Mouse (Mus musculus) gonadal fat pad, adult 2 months (tissue): ENCODE data around the gene Slc22a15. TPM values are rescaled to one million over a fixed set of nuclear protein-coding genes. Genes with fewer than 3 reads are reported as not detected.

ENCODE experiments used
- DNase-seq: peaks from one replicate; pipeline ENCODE4 v3.0.0-alpha.2; 2012; ENCODE audit warnings: low read depth
- polyA plus RNA-seq: library from polyadenylated mRNA; depleted of rRNA; stranded (reverse); fragments of >200 nt; gene quantifications from 2 replicates; pipeline ENCODE4 v1.2.3, GENCODE M21; 2012

Slc22a15 gene
- polyA plus RNA-seq, 1 experiment, result 2.7 TPM

DNA sequence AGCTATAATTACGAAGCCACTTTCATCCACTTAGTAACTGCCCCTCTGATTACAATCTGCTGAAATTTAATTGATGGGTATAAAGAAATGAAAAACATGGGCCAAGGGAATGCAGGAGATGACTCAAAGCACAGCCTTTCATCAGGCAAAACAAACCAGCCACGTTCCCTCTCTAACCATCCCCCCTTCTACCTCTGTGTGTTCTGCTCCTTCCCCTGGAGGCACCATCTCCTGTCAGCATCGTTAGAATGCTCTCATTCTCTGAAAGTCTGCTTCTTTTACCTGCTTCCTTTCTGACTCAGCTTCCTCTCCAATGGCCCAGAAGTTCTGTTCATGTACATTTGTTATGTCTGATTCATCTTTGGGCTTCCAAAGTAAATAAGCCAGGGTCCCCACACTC lies 6.6 kb downstream of the Slc22a15 start:
- no peak for DNase-seq

DNA sequence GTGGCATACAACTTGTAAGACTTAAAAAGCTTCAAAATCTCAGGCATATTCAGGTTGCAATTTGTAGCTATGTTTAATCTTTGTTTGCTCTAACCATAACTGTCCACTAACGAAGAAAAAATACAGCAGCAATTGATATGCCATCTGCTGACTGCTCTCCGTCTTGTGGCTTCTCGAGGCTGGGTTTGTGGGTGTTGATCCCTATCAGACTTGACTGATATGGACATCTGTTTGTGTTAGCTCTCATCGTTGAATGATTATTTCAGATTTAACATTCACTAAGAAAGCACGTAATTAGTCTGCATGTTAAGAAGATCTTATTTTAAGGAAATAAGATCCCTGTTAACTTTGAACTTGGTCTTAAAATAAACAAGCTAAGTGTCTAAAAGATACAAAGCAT lies 7.7 kb downstream of the Slc22a15 start:
- DNase-seq, result no peak

DNA sequence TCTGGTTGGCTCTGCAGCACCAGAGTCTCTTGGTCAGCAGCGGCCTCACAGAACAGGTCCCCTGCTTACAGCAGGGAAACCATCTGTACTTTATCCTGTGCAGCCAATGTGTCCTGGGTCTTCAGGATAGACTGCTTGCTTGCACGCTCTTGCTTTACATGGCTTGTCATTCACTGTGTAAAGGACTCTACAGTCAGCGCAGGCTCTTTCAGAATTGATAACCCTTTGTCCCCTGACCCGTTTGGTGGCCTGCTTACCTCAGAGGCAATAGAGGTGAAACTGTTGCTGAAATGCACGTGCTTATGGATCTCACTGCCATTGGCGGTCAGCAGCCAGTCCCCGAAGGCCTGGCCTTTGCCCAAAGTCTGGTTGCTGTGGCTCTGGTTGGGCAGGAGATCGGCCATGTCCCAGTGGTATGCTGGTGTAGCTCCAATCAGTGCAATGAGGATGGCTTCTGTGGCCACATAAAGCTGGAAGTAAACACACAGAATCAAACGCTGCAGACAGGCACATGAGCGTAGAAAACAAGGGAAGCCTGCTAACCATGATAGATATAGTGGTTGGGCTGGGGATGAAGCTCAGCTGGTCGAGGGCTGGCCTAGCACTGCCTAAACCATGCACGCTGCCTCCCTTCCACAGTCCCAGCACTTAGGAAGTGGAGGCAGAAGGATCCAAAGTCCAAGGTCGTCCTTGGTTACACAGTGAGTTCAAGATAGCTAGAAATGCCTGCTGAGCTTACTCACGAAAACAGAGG lies 9.0 kb downstream of the Slc22a15 start:
- no peak for DNase-seq

DNA sequence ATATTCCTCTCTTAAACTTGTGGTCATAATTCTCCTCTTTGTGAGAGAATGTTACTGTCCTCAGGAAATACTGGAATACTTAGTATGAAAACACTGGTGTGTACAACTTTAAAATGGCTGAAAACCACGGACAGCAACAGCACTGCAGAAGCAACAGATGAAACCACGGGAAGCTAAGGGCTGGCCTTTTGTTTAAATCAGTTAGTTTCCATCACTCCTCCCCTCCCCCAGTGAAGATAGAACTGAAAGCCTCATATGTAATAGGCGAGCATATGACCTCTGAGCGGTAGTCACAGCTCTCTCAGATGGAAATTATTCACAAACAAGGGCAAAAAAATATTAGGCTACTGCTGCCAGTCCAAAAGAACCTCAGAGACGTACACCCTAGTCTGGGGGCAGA lies 10.0 kb downstream of the Slc22a15 start:
- no peak for DNase-seq

DNA sequence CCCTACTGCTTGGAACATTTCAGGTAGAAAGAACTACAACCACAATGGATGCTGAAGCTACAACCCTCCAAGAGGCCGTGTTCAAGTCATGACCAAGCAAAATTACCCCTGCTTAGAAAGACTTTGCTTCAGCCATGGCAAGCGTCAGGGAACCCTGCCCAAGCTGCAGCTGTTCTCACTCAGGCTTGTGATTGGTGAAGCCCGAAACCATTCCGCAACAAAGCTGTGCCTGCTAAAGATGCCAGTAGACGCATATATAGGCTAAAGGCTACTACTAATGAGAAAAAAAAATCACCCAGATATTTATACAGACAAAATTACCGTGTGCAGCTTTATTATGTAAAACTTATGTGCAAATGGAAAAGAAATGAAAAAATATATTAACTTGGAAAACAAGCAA lies 12.2 kb downstream of the Slc22a15 start:
- no peak for DNase-seq

DNA sequence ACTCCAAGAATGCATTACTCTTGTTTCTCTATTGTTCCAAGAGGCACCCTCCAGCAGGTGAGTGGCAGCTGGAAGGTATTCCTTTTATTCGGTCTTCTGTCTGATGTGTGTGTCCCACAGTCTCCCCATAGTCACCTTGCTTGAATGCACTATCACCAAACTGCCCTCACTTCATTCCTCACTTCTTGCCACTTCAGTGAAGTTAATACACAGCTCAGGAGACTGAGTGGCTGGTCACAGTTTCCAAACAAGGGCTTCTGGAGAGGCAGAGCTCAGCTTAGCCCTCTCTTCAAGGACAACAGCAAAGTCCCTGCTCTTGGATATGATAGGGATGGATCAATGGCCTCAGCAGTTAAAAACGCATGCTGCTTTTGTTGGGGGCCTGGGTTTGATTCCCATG lies 17.2 kb downstream of the Slc22a15 start:
- DNase-seq, result no peak

DNA sequence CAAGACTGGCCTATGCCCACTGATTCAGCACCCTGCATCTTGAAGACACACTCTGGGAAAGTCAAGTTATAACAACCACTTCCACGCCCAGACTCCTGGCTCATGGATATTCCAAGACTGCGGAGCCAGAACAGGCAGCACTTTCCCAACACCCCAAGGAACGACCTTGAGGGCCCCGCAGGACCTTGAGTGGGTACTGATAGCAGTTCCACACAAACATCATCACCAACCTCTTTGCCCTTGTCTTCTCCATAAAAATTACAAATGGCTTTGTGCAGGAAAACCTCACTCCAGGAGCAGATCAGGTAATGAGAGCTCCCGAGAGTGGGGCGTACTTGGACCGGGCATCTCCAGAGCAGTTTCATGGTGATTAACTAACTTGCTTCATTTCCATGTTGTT lies 19.5 kb downstream of the Slc22a15 start:
- DNase-seq, result no peak

DNA sequence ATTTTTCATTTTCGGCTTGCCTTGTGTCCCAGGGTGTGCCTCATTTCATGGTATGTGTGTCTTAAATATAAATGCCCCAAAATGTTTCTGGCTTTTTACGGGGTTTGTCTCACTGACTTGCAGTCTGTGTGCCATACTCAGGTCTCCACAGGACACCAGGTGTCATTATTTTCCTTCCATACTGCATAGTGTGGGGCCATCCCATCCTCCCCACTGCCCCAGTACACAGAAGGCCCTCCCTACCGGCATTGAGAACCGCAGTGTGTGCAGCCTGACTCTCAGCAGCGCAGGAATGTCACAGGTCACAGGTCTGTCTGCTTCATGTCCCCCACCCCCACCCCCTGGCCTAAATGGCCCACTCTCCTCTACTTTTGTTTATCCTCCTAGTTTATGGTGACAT lies 21.2 kb downstream of the Slc22a15 start:
- no peak for DNase-seq

DNA sequence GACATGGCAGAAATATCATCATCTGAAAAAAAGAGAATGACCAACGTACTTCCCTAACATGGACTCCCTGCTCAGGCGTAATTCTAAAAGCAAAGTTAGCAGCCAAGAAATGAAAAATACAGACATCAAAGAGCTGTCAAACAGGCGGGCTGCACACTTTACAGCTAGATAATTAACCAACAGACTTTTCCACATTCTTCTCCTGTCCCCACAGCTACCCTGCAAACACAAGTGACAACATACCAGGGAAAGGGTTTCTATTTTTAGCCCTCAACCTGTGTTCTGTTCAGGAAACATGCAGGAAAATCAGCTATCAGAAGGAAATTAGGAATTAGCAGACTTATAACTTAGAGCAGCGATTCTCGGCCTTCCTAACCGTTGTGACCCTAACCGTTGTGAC lies 21.9 kb downstream of the Slc22a15 start:
- DNase-seq, result no peak

DNA sequence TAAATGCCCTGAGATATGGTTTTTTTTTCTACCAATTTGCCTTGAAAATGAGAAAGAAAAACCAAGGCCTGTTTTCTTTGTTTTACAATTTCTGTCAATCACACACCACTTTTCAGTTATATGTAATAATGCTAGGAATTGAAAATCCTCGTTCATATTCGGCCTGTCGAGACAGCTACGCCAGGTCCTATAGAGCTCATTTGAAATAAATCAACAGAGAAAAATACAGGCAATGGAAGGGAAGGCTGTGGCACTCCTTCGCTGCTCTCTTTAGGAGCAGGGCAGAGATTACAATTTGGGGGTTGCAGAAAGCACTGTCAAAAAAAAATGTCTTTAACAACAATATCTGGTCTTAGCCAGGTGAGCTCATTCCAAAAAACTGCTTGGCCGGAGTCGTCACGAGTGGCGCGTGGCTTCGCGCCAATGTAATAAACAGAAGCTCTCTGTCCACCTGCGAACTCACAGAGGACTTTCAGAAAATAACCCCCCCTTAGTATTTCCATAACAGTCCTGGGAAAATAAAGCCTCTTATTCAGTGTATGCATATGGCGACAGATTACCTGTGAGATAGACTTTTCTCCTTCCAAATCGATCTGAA lies 26.8 kb downstream of the Slc22a15 start:
- DNase-seq, result no peak

DNA sequence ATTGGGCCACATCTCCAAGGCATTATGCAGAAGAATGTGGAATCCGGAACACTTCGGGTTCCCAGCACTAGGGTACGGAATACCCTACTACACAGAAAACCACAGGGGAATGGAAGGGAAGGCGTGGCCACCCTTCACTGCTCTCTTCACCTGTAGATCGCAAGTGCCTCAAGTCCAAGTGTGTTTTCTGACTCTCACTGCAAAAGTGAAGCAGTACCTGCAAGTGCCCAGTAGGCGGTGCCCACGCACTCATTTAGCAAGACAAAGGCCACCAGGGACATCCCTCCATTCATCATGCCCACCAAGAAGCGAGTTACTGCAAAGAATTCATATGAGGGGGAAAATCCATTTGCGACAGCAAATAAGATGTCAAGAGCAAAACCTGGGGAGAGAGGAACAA lies 27.4 kb downstream of the Slc22a15 start:
- DNase-seq, result no peak

DNA sequence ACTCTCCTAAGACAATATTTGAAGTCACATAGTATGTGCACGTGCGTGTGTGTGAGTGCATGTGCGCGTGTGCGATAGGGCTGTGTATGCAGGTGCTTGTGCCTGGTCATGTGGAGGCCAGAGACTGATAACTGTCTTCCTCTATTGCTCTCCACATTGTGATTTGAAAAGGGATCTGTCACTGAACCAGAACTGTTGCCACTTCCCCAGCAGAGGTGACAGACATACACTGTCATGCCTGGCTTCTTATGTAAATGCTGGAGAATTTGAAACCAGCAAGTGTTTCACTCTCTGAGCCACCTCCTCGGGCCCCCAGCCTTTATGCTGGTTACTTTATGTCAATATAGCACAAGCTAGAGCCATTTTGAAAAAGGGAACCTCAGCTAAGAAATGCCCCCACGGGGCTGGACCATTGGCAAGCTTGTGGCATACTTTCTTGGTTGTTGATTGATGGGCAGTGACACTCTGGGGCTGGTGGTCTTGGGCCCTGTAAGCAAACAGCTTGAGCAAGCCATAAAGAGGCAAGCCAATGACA lies 28.8 kb downstream of the Slc22a15 start:
- DNase-seq, result no peak

DNA sequence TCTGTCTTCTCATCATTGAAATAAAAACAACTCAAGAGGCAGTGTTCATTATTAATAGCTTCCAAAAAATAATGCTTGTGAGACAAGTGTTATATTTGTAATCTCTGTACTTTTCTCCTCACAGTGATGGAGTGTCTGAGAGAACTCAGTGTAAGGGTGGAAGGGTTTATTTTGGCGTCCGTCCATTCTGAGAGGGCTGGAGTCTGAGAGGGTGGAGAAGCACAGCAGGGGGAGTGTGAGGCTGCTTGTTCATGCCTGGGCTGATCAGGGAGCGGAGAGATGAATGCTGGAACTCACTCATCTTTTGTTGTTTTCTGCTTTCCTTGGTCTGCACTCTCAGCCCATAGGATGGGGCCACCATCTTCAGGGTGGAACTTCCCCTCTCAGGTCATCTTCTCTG lies 38.7 kb downstream of the Slc22a15 start:
- no peak for DNase-seq

DNA sequence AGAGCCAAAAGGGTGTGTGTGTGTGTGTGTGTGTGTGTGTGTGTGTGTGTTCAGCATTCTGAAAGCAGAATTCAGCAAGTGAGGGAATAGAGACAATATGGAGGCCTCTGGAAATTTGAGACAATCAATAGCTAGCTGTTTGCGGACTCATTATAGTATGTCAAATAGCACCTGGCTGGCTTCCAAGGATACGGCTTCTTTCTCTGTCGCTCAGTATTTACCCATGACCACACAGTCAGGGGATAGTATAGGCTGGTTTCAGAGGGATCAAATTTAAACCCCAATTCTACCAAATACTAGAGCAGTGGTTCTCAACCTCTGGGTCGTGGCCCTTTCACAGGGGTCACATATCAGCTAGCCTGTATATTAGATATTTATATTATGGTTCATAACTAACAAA lies 39.2 kb downstream of the Slc22a15 start:
- no peak for DNase-seq

DNA sequence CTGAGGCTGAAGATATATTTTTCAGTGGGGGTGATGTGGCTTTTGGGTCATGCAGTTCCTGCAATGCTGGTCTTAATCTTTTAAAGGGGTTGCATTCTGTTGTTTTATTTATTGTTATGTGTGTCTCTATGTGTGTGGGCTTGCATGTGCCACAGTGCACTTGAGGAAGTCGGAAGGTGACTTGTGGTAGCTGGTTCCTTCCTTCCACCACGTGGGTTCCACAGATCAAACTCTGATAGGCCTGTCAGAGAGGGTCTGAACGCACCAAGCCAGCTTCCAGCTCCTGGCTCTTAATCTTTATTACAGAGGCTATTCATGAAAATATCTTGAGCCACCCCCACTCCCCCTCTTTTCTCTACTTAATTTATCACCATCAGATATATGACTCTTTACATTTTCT lies 40.4 kb downstream of the Slc22a15 start:
- no peak for DNase-seq

DNA sequence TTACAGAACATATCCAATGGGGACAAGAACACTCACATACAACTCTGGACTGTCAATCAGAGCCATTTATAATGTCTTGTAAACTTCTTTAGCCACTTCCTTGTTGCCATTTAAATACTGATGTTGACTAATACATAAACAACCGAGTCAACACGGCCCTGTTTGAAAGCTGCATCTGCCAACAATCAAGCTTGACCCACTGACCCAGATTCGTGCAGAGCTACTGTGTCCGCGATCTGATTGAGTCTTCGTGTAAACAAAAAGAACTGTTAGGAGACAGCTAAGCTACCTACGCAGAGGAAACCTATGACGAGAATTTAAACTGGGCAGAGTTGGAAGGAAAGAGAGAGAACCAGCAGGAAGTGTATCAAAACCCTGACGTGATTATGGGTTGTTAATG lies 42.5 kb downstream of the Slc22a15 start:
- no peak for DNase-seq

DNA sequence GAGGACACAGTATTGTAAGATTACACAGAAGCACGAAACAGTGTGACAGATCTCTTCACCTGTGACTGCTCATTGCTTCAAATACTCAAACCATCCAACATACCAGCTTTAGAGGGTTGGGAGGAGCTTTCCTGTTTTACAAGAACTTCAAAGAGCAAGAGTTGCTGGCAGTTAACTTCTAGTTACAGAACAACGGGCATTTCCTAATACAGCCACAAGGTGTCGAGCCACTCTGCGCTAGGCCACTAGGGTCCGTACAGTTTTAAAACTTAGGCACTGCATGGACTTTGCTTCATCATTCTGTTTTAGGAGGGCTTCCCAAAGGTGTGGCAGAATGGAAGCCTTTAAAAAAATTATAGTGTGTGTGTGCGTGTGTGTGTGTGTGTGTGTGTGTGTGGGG lies 43.4 kb downstream of the Slc22a15 start:
- DNase-seq, result no peak

DNA sequence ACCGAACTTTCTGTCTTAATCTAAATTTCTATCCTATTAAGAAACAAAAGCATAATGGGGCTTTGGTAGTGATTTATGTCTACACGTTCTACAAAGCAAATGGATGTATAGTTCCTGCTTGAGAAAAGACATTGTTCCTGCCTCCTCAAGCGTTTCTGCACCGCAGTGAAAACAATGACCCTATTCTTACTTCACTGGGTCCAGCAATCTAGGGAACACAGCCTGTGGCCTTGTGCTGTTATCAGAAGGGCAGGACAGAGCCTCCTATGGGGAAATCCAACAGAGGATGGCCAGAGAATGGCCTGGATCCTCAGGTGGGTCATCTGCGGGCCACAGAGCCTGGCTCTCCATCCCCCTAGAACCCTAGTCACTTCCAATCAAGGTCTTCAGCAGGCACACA lies 46.1 kb downstream of the Slc22a15 start:
- no peak for DNase-seq

DNA sequence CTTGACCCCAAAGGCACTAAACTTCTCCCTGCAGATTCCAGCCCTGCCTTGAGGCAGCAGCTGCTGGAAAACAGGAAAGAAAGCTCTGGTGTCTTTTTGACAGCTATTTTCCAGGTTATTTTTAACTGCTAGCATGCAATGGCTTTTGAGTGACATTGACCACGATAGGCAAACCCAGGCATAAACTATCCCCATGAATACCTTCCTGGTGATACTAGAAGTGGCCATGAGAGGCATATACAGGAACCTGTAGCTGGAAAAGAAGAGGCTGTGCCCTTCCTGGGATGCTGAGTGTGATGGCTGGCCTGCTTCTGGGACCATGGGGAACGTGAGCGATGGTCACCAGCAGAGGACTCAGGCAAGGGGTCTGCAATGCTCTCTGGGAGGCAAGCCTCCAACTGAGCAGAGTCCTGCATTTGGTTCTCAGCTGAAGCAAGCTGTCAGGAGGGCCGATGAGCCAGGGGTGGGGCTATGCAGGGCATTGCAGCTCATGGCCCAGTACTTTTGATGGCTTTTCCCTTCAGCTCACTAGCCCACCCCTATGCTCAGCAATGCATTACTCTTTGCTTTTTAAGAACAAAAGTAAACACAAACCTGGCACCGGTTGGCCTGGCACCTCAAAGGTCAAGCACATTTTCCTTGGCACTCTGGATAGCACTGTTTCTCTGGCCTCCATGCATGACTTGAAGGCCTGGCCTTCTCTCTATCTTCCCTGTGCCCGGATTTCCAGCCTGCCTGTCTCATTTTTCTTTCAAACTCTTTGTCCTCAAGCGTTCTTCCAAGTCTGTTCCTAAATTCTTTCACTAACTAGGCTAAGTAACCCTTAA lies 47.6 kb downstream of the Slc22a15 start:
- DNase-seq, result no peak

DNA sequence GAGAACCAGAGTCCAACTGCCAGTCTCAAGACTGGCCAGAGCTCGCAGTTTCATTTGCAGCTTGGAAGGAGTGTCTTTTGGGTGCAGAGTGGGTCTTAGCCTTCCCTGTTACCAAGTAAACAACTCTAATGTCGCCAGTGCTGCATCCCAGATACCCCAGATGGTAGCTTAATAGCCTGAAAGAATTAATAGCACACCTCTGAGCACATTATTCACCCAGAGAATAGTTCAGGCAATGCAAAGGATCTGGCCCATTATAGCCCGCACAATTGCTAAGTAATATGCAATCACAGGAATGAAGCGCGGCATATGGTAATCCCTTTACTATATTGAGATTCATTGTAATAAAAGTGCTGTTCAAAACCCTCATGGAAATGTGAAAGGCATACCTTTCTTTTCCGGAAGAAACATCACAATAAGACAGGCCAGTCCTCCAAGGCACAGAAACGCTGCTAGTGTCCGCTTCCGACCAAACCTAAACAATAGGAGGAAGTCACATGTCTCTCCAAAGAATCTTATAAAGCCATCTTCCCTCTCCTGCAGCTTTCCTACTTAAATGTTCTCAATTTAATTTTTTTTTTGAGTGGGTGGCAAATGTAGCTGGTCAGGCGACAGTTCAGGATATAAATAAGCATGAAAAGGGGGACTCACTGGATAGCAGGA lies 48.9 kb downstream of the Slc22a15 start:
- no peak for DNase-seq

DNA sequence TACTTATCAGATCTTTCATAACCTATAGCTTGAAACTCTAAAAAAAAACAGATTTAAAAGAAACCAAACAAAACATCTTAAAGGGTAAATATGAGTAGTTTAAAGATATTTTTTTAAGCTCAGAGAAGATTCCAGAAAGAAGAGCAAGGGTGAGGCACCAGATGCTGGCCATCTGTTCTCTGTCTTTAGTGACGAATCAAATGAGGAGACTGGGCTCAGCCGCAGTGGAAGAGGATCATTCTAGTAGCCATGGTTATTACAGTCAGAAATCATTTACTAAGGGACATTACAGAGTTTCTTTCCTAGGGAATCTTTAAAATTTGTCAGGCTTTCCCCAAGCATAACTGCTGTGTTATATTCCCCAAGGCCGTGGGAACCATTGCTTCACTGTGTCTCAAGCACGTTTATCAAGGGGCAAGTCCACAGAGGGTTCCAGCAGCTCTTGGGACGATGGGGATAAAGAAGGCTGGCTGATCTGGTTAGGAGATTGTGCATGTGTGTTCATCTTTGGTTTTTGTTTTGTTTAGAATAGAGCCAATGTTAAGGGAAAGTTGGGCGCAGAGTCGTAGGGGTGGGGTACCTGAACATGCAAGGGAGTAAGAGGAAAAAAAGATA lies 51.1 kb downstream of the Slc22a15 start:
- no peak for DNase-seq

DNA sequence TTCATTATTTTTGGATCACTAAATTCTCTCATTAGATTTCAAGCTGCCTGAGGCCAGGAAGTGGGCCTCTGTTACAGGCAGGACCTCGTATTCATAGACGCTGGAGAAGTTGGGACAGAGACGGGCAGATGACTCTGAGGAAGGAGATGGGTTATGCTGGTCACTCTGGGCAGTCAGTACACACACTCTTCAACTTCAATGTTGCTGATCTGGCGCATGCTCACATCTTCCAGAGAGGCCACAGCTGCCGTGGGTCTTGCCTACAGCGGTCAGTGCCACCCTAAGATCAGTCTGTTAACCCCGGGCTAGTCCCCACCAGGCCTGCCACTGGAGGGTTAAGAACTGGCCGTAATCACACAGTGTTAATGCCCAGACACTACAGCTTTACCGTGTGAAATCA lies 52.3 kb downstream of the Slc22a15 start:
- DNase-seq, result no peak
